Mouse (Mus musculus) thymus, adult 2 months (tissue): ENCODE data around the gene Tmie.

ENCODE experiments used
- CTCF ChIP-seq: fragments of 200-500 bp; IDR thresholded peaks from 2 replicates; pipeline ENCODE4 v1.5.1; 2012; ENCODE audit warnings: mild to moderate bottlenecking, control low read depth, low read length, moderate library complexity, borderline replicate concordance; ENCODE audit not compliant: control insufficient read depth, poor library complexity, insufficient read depth; ENCODE audit errors: extremely low read depth
- POLR2A ChIP-seq: fragments of 200-500 bp; IDR thresholded peaks from 2 replicates; pipeline ENCODE4 v1.6.1; 2012; ENCODE audit warnings: mild to moderate bottlenecking, low read length, control low read depth, moderate library complexity; ENCODE audit not compliant: control insufficient read depth, poor library complexity, insufficient read depth; ENCODE audit errors: extremely low read depth

GRCm38 (mm10) chr9:110901204-110901603 is 21.3 kb upstream of the Tmie start:
- no peak for TF ChIP-seq CTCF
- TF ChIP-seq POLR2A, result no peak
